Mouse (Mus musculus): ENCODE data around the gene Tspan7.
A peak's percentile ranks its signal among the peaks of the same experiment; 100 is the strongest.

Gene Tspan7

GRCm38 (mm10) chrX:10484872-10485569 is at the start of gene Tspan7:
Tspan7 (plus strand) TSS chrX:10485158.
- peak; percentile 62 for DNase-seq

GRCm38 (mm10) chrX:10449323-10449980 is 35.5 kb upstream of the Tspan7 start:
- no peak for DNase-seq

GRCm38 (mm10) chrX:10450143-10451060 is 34.6 kb upstream of the Tspan7 start:
- DNase-seq = no peak

- no peak for DNase-seq
Measured at GRCm38 (mm10) chrX:10453798-10454197, 31.2 kb upstream of the Tspan7 start.

DNA sequence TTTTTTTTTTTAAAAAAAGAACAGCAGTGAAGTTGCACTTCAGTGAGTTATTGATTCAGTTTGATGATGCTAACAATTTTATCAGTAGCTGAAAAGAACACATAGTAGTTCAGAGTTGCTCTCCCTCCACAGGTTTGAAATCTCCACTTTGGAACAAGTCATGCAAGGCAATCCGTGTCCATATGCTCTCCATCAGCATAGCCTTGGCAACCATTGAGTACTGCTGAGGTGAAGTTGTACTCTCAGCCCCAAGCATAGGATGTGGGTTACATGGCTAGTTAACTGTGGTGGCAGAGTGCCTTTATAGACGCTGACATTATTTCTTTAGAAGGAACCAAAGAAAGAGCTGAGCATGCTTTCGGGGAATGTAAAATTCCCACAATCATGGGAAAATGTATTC is 27.7 kb upstream of the Tspan7 start:
- DNase-seq = no peak

DNA sequence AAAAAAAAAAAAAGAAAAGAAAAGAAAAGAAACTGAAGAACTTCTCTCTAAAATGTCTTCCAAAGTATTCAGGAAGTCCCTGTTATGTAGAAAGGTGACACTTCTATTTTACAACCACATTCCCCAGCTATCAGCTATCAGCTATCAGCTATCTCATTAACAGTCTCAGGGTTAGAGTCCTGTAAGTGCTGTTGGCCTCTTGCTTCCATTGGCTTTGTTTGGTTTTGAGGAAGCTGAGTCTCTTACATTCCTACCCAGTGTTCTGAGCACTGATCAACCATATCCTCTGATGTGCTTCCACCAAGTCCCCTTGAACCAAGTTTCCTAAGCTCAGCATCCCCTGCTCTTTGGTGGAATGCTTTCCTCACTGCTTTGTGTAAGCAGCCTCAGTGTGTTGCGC is 7.9 kb upstream of the Tspan7 start:
- no peak for DNase-seq

GRCm38 (mm10) chrX:10479031-10479886 is 5.7 kb upstream of the Tspan7 start:
- peak; percentile 19 for DNase-seq

- no peak for DNase-seq
Measured at GRCm38 (mm10) chrX:10479943-10480342, 5.0 kb upstream of the Tspan7 start.

GRCm38 (mm10) chrX:10485664-10486211 is 780 bp downstream of the Tspan7 start:
- peak; percentile 32 for DNase-seq

DNA sequence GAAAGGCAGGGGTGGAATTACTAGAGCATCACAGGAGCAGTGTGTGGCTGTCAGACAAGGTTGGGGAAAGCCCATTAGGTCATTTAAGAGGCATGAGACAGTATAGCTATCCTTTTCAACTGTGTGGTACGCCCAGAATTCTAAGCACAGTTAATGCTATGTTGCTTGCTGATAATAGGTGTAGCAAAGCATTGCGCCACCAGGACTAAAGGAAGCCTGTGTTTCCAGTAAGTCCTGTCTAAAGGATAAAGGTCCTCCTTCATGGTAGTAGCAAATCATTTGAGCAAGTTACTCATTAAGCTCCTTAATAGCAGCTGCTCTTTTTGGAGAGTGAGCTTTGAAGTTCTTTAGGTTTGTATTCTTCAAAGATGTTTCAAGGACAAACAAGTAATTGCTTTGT is 13.6 kb downstream of the Tspan7 start:
- no peak for DNase-seq

- DNase-seq = peak; percentile 17
Measured at GRCm38 (mm10) chrX:10502616-10503015, 17.7 kb downstream of the Tspan7 start.

- no peak for DNase-seq
Measured at GRCm38 (mm10) chrX:10514417-10514816, 29.5 kb downstream of the Tspan7 start.

DNA sequence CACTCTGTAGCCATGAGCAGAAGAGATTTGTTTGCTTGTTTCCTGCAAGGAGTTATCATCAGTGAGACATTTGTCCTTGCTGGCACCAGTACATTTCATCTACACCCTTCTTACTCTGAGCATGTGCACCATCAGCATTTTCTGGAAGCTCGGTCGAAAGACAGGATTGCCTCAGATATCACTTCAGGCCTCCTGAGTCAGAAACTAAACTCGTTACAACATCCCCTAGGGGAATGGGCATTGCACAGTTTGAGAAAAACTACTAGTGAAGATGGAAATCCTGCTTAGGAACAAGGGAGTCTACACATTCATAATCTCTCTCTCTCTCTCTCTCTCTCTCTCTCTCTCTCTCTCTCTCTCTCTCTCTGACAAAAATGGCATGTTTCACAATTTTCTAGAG is 30.0 kb downstream of the Tspan7 start:
- DNase-seq = no peak

GRCm38 (mm10) chrX:10516448-10516847 is 31.5 kb downstream of the Tspan7 start:
- DNase-seq = no peak

- DNase-seq = no peak
Measured at GRCm38 (mm10) chrX:10516925-10517324, 32.0 kb downstream of the Tspan7 start.

DNA sequence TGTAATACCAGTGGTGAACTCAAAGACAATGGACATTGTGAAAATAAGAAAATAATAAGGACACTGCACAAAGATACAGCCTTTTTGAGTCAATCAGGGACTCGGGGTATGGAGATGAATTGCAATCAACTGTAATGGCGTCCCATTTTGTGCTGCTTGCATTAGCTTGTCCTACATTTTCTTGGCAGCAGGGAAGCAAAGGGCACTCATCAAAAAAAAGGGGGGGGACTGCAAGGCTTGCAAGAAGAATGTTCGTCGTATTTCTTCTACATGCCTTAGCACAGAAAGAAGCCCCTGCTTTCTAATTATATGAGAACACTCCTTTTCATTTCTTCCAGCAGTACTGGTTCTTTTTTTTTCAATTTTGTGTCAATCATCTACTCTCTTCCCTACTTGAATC is 32.8 kb downstream of the Tspan7 start:
- DNase-seq = no peak

DNA sequence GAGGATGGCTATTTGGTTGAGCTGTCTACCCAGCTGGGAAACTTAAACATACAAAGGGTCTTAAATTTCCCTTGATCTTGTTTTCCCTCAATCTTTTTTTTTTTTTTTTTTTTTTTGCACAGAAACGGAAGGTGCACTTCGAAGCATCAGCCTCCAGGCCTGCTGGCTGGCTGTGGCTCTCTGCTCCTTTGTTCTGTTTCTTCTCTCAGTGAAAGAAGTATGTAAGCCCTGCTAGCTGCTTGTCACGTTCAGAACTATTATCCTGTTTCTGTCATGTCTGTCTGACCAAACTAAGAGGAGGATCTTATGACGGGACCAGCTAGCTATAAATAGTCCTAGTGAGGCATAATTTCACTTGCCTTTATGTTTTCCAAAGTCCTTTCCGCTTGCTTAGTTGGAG is 33.6 kb downstream of the Tspan7 start:
- no peak for DNase-seq

DNA sequence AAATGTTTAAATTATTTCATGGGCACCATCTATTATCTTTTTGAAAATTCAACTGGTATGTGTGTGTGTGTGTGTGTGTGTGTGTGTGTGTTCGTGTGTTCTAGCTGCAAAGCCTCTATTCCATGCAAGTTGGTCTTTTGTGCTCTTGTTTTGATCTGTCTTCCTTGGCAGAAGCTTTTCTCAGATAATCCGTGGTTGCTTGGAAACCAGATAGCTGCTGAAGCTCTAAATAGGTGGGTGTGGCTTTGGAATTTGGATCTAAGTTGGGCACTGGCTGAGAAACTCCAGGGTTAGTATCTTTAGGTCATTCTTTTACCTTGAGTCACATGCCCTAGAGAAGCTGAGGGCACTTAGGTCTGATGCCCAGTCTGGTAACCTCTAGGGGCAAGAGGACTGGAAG is 50.5 kb downstream of the Tspan7 start:
- no peak for DNase-seq

DNA sequence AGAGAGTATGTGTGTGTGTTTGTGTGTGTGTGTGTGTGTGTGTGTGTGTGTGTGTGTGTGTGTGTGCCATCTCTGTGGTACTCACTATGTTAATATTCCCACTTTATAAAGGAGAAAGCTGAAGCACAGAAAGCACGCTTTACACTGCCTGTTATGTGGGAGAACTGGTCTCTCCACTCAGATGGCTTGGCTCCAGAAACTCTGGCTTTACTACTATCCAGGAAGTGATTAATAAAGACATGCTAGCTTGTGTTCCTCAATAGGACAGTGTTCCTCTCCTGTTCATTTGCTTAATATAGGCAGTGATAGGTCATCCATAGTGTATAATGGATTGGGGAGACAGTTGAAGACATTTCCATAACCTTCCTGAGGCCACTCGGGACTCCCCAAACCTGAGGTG is 54.1 kb downstream of the Tspan7 start:
- DNase-seq = peak; percentile 14

DNA sequence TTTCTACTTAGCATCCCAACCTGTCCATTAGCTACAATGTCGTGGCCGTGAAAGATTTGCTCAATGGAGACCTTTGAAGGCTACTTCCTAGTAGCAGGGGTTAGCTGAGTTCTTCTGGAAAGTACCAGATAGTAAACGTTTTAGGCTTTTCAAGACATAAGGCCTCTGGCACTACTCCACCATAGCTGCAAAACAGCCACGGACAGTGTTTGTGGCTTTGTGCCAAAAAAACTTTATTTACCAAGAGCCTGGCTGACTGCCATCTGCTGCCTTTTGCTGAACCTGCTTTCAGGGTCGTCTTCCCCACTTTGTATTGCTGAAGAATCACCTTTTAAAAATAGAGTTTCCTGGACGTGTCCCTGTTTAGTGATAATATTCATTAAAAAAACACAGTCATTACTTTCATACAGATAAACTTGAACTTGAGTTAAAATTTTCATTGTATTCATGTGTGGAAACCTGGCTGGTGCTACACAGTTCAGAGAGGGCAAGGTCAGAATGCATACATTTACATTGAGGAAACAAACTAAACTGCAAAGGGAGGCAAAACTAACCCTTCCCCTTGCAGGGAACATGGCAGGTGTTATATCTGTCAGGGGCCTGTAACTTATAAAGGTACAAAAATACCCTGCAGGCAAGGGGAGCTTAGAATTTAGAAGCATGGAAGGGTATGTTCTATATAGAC is 54.7 kb downstream of the Tspan7 start:
- peak; percentile 4 for DNase-seq

GRCm38 (mm10) chrX:10546840-10547239 is 61.9 kb downstream of the Tspan7 start:
- no peak for DNase-seq

GRCm38 (mm10) chrX:10549708-10550107 is 64.8 kb downstream of the Tspan7 start:
- DNase-seq = no peak

Measured in lung, postnatal 14 days (tissue).